Comparison of ENCODE assay signal across 12 mouse cellular contexts in the genomic region with DNA sequence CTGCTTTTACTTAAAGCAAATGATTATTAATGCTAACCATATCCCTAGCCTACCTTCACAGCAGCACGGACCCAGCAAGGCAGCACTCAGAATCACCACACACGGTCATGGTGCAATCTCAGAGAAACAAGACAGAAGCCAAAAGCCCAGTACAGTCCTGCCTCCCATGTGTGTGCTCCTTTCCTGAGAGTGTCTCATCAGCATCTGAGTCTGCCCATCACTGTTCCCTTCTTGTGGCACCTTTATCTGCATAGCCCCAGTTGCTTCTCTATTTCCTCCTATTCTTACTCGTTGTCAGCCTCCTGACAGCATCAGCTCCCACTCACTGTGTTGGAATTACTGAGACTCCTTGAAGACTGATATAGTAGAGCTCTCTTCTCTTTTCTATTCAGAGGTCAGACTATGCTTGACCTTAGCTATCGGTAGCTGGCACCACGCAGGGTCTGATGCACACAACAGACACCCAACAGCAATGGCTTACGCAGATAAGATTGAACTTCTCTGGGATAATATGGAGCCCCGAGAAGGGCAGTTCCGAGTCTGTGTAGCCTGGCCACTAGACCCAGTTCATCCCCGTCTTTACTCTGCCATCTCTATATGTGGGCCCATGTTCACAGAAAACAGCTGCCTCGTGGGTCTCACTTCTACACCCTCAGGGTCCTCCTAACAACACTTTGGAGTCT.
"Had no signal": no experiment of that assay in that cellular context is flagged by ENCODE, and none has a peak within 500 bp of the region (broad histone marks: within the 10 kb centered on the region; RNA-seq: fewer than 3 reads in every experiment).

No protein-coding gene starts in this region.

- H3K4me2 ChIP-seq: kidney, embryonic 15.5 days; limb, embryonic 13.5 days; midbrain, embryonic 13.5 days; neural tube, embryonic 15.5 days had no signal

- H3K9me3 ChIP-seq: kidney, embryonic 15.5 days; limb, embryonic 13.5 days; midbrain, embryonic 13.5 days; neural tube, embryonic 15.5 days had no signal

- ATAC-seq: intestine, embryonic 16.5 days; midbrain, embryonic 13.5 days had no signal

- H3K9ac ChIP-seq: kidney, embryonic 15.5 days; limb, embryonic 13.5 days; midbrain, embryonic 13.5 days; neural tube, embryonic 15.5 days had no signal

- H3K27me3 ChIP-seq: kidney, embryonic 15.5 days; limb, embryonic 13.5 days; midbrain, embryonic 13.5 days; neural tube, embryonic 15.5 days had no signal

- H3K4me3 ChIP-seq: kidney, embryonic 15.5 days; limb, embryonic 13.5 days; midbrain, embryonic 13.5 days; myocyte; neural tube, embryonic 15.5 days had no signal

- H3K36me3 ChIP-seq: kidney, embryonic 15.5 days; limb, embryonic 13.5 days; midbrain, embryonic 13.5 days; neural tube, embryonic 15.5 days had no signal

- H3K27ac ChIP-seq: kidney, embryonic 15.5 days; limb, embryonic 13.5 days; midbrain, embryonic 13.5 days; neural tube, embryonic 15.5 days; stomach, postnatal 0 days had no signal

- DNase-seq: kidney, adult 2 months; kidney, postnatal 14 days; left cerebral cortex, postnatal 4 days; lung, adult 18-20 months; thymus, postnatal 14 days had no signal

- H3K4me1 ChIP-seq: kidney, embryonic 15.5 days; limb, embryonic 13.5 days; midbrain, embryonic 13.5 days; neural tube, embryonic 15.5 days had no signal
